Mouse (Mus musculus) embryonic facial prominence, embryonic 11.5 days (tissue): ENCODE data around the gene Ccdc51. TPM values are rescaled to one million over a fixed set of nuclear protein-coding genes. Genes with fewer than 3 reads are reported as not detected.
"Not testable (repeated sequence)": the region's sequence is repeated elsewhere in the genome, so short reads cannot be mapped to it uniquely, and the experiment has no call there.

Experiments used
- ATAC-seq: fragments of 200-750 bp; cut with Nextera tagmentation; replicated peaks from 2 replicates; pipeline ENCODE4 v1.8.0; 2017; ENCODE audit warnings: low read depth; ENCODE audit not compliant: insufficient number of reproducible peaks, low FRiP score, low TSS enrichment
- DNase-seq: peaks from one replicate; pipeline ENCODE4 v3.0.0-alpha.2; 2015; ENCODE audit warnings: low spot score
- H3K27ac ChIP-seq: fragments of 300-500 bp; sonication (generic); replicated peaks from 2 replicates; pipeline ENCODE4 v1.5.1; 2014; ENCODE audit warnings: mild to moderate bottlenecking, low read depth, low read length, control low read depth
- H3K27me3 ChIP-seq: fragments of 300-500 bp; sonication (generic); 2 replicates; pipeline ENCODE4 v1.6.1; 2014; ENCODE audit warnings: mild to moderate bottlenecking, low read length, moderate library complexity, mixed read lengths; ENCODE audit not compliant: control insufficient read depth, insufficient read depth
- H3K36me3 ChIP-seq: fragments of 300-500 bp; sonication (generic); replicated peaks from 2 replicates; pipeline ENCODE4 v1.6.1; 2014; ENCODE audit warnings: low read depth, mild to moderate bottlenecking, low read length, moderate library complexity, mixed read lengths; ENCODE audit not compliant: control insufficient read depth, insufficient read depth
- H3K4me1 ChIP-seq: fragments of 300-500 bp; sonication (generic); 2 replicates; pipeline ENCODE4 v1.6.1; 2014; ENCODE audit warnings: low read length, mixed read lengths; ENCODE audit not compliant: control insufficient read depth, insufficient read depth
- H3K4me2 ChIP-seq: fragments of 300-500 bp; sonication (generic); 2 replicates; pipeline ENCODE4 v1.6.1; 2014; ENCODE audit warnings: low read depth, mild to moderate bottlenecking, control low read depth, low read length, moderate library complexity
- H3K4me3 ChIP-seq: fragments of 300-500 bp; sonication (generic); 2 replicates; pipeline ENCODE4 v1.5.1; 2014; ENCODE audit warnings: low read depth, low read length, control low read depth
- H3K9ac ChIP-seq: fragments of 300-500 bp; sonication (generic); replicated peaks from 2 replicates; pipeline ENCODE4 v1.6.1; 2014; ENCODE audit warnings: mild to moderate bottlenecking, control low read depth, low read length
- H3K9me3 ChIP-seq: fragments of 300-500 bp; sonication (generic); replicated peaks from 2 replicates; pipeline ENCODE4 v1.6.1; 2016; ENCODE audit warnings: mild to moderate bottlenecking, low read length, inconsistent platforms, mixed read lengths; ENCODE audit not compliant: control insufficient read depth
- WGBS: fragments of 180-500 bp; shearing (Covaris S2); extraction: QIAGEN DNeasy Blood & Tissue Kit; methylation state at CpG from one replicate; pipeline ENCODE4 v1.1.7; 2014; 5-methylcytosine and 5-hydroxymethylcytosine counted together
- polyA plus RNA-seq: library from polyadenylated mRNA; unstranded; fragments of >200 nt; fragmentation: Nextera tagmentation; extraction: Ambion mirVana; gene quantifications from 2 replicates; pipeline ENCODE4 v1.2.1, GENCODE M21; 2014

Gene Ccdc51
- polyA plus RNA-seq, 1 experiment from 2014 or later = 15.3 TPM

GRCm38 (mm10) chr9:109128211-109128610 is 45.9 kb downstream of the Ccdc51 start:
- Histone ChIP-seq H3K36me3 (no peaks in the 10 kb centered on the region), H3K27me3 (no peaks in the 10 kb centered on the region), H3K4me2 (no peak overlapping the region), H3K4me1 (no peaks in the 10 kb centered on the region), H3K9me3 (no peaks in the 10 kb centered on the region), H3K4me3 (no peak overlapping the region), H3K27ac (no peak overlapping the region), H3K9ac (no peak overlapping the region)
- 47% methylated on average over 3 of the region's 3 CpGs for WGBS
- ATAC-seq (no peak), DNase-seq (peak; percentile 40)

DNA sequence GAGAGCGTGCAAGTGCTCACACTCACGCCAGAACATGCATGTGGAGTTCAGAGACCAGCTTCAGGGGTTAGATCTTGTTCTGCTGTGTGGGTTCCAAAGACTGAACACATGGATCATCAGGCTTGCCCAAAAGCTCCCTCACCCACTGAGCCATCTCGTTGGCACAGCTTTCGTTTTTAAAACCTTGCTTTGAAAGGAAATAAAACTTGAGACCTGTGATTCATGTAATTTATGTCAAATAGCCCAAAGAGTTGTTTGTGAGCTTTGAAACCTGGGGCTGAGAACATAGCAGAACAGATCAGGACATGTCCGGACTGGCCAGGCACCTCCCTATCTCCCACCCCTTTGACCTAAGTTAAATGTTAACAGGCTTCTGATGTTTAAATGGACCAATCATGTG is 47.8 kb downstream of the Ccdc51 start:
- H3K9me3 ChIP-seq = no peaks in the 10 kb centered on the region
- no peaks in the 10 kb centered on the region for H3K36me3 ChIP-seq
- ATAC-seq = no peak
- H3K27me3 ChIP-seq = no peaks in the 10 kb centered on the region
- DNase-seq = no peak
- no peak overlapping the region for H3K4me2 ChIP-seq
- 92% methylated on average over 5 of the region's 5 CpGs for WGBS
- H3K4me1 ChIP-seq = no peaks in the 10 kb centered on the region
- no peak overlapping the region for H3K4me3 ChIP-seq
- H3K9ac ChIP-seq = no peak overlapping the region
- no peak overlapping the region for H3K27ac ChIP-seq

DNA sequence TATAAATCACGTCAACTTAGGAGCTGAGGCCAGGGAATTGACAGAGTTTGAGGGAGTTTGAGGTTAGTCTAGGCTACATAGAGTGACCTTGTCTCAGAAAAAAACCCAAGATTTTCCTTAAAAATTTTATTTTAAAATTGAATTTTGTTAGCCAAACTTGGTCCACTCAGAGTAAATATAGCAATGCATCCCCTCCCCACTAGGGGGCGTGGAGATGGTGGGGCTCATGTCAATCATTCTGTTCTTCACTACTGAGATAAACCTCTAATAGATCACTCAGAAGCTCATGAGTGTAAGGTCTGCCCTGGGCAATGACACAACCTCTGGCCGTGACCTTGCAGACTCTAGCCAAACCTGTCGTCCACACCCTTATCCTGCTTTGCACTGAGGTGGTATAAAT is 58.1 kb downstream of the Ccdc51 start:
- WGBS = 65% methylated on average over 4 of the region's 4 CpGs
- not testable (repeated sequence) for H3K4me3 ChIP-seq, H3K9me3 ChIP-seq, H3K36me3 ChIP-seq, H3K27me3 ChIP-seq, H3K27ac ChIP-seq, H3K4me2 ChIP-seq, ATAC-seq, H3K4me1 ChIP-seq, DNase-seq, H3K9ac ChIP-seq

Other genes starting within 250 kb of the Ccdc51 start
- gene Slc26a6, start 229.2 kb upstream of the Ccdc51 start, polyA plus RNA-seq = 14.5 and 15.5 TPM in 2 replicates
- gene Tmem89, start 167.9 kb upstream of the Ccdc51 start, polyA plus RNA-seq = not detected in 2 replicates
- gene Uqcrc1, start 145.9 kb upstream of the Ccdc51 start, polyA plus RNA-seq = 412 and 422 TPM in 2 replicates
- gene Col7a1, start 128.9 kb upstream of the Ccdc51 start, polyA plus RNA-seq = 1.1 and 2.4 TPM in 2 replicates
- gene Ucn2, start 96.5 kb upstream of the Ccdc51 start, polyA plus RNA-seq = 0.25 TPM in 1 of 2 replicates, not detected in the other
- gene Pfkfb4, start 90.7 kb upstream of the Ccdc51 start, polyA plus RNA-seq = 7.8 TPM in 2 replicates
- gene Shisa5, start 43.9 kb upstream of the Ccdc51 start, polyA plus RNA-seq = 33.2 and 37.0 TPM in 2 replicates
- 4.5 and 7.8 TPM in 2 replicates for gene Trex1, start 22.8 kb upstream of the Ccdc51 start, polyA plus RNA-seq
- gene Atrip, start 8.4 kb upstream of the Ccdc51 start, polyA plus RNA-seq = 26.3 and 27.2 TPM in 2 replicates
- gene Tma7, start 94 bp downstream of the Ccdc51 start, polyA plus RNA-seq = 880 and 898 TPM in 2 replicates
- gene Plxnb1, start 12.9 kb downstream of the Ccdc51 start, polyA plus RNA-seq = 9.6 and 10.1 TPM in 2 replicates
- gene Fbxw21, start 79.5 kb downstream of the Ccdc51 start, polyA plus RNA-seq = not detected in 2 replicates
- not detected in 2 replicates for gene Fbxw13, start 113.5 kb downstream of the Ccdc51 start, polyA plus RNA-seq
- gene Fbxw20, start 152.3 kb downstream of the Ccdc51 start, polyA plus RNA-seq = not detected in 2 replicates
- gene Fbxw14, start 205.2 kb downstream of the Ccdc51 start, polyA plus RNA-seq = not detected in 2 replicates